Mouse (Mus musculus) spleen, adult 18-20 months (tissue): Measurements from ENCODE around the gene Acat2.
"Not testable (repeated sequence)": the region's sequence is repeated elsewhere in the genome, so short reads cannot be mapped to it uniquely, and the experiment has no call there.

ENCODE experiments used
- DNase-seq, 2 experiments: peaks; one replicate each; pipeline ENCODE4 v3.0.0; 2022; ENCODE audit warnings: mixed read lengths in 2 of 2

The Acat2 gene

DNA sequence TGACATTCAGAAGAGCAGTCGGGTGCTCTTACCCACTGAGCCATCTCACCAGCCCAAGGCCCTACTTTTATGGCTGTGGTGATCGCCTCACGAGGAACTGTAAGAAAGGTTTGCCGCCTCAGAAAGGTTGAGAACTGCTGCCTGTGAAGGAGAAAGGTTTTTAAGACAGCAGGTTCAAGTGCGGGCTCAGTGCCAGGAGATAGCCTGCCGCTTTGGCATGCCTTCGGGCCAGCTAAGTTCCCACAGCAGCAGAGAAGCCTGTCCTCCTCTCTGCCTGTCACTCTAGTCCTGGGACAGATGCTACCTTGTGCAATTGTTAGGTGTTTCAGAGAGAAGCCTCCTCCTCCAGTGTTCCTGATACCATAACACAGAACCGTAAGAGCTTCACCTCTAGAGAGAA, 3.9 kb downstream of the Acat2 start:
- no peak for DNase-seq

DNA sequence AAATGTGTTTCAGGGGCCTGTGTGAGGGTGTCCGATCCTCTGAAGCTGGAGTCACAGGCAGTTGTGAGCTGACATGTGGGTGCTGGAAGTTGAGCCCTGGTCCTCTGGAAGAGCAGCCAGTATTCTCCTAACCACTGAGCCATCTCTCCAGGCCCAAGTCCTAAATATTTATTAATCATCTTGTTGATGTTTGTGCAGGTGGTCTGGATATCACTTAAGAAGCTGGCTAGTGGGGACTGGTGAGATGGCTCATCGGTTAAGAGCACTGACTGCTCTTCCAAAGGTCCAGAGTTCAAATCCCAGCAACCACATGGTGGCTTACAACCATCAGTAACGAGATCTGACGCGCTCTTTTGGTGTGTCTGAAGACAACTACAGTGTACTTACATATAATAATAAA, 10.9 kb downstream of the Acat2 start:
- no peak for DNase-seq

DNA sequence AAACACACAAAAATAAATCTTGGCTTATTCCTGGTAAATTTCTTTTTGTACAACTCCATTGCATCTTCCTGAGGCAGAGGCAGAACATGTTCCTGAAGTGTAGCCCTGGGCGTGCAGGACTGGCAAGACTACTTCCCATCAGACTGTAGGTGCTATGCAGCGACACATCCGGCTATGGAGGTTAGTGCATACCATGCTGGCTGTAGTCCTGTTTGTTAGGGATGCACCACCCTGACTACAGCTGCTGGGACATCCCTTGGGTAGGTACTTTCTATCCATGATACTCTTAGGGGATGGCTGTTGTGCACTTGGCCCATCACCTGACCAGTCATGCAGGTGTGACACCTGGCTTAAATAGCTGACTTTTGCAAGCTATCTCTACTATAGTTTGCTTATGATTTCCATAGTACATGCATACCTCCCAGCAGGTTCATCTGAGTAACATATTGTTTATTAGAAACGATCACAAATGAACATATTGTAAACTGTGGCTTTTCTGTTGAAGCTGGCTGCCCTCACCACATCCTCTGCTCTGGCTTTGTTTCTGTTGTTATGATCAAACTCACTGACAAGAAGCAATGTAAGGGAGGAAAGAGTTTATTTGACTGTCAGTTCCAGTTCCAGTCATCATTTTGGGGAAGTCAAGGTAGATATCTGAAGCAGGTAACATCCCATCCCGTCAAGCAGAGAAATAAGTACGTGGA, 17.9 kb downstream of the Acat2 start:
- no peak for DNase-seq

DNA sequence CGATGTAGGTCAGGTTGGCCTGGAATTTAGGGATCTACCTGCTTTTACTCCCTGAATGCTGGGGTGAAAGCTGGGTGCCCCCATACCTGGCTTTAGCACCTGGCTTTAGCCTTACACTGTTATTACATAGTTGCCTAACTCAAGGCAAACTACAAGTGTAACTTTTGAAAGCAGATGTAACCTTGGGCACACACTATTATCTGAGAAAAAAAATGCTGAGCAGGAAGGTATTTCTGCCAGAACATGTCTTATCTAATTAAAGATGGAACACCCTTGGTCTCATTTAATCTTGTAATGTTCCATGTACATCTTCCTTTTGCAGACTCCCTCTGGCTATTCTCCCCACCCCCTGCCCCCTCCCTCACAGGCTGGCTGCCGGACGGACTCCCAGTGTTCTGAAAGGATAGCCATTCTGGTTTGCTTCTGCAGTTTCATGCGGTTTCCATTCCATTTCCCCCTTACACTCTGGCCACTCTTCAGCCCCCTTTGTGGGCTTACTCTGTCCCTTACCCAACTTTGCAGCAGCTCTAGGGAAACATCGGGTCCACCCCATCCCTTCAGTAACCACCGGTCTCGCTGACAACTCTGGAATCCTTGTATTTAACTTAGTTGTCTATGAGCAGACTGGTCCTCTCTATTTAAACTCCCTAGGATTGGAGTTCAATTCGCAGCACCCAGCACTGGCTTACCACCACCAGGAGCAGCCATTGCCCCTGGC, 18.8 kb downstream of the Acat2 start:
- DNase-seq, result no peak

- DNase-seq, result no peak
These were observed 20.3 kb downstream of the Acat2 start, which contains the start of gene Acat3 for GRCm38 (mm10) chr17:12940151-12940805. Gene Acat3 (minus strand): TSS chr17:12940600.

DNA sequence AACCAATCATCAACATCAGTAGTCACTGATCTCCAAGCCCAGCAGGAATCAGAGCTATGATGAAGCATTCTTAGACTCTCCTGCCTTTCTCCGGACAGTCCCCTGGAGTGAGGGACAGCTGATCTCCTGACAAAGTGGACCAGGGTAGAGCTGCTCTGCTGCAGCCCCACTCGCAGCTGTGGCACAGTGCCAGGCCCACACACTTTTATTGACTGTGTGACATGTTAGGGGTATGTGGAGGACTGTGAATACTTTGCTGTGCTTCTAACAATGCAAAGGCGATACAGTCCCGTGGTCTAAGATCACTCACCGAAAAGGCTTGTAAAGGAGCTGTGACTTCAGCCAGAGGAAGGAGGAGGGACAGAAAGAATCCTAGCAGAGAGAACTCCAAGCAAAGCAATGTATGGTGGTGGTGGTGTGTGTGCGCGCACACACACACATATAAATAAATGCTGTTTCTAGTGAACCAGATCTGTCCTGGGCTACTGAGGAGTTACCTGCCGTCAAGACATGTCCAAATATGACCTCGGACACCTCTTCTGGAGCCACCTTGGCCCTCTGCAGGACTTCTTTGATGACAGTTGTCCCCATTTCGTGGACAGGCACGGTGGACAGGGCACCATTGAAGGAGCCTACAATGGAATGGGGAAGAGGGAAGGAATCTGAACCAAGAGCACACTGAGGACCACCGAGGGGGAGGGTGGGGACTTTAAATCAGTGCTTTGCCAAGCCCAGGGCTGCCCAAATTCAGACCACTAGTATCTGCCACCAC, 21.0 kb downstream of the Acat2 start:
- DNase-seq, result not testable (repeated sequence)

DNA sequence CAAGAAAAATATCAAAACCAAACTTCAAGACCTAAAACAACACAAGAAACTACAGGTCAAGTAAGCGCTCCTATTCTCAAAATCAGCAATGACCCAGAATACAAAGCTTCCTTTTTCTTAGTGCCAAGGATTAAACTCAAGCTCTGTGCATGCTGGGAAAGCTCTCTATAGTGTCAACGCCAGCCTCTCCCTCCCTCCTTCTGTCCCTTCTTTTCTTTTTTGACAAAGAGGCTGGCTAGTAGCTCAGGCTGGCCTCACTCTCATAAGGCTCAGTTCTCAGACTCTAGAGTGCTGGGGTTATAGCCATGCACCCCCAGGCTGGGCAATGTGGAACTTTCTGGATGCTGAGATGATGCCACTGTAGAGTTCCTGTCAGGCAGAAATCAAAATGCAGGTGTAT, 22.5 kb downstream of the Acat2 start:
- no peak for DNase-seq

DNA sequence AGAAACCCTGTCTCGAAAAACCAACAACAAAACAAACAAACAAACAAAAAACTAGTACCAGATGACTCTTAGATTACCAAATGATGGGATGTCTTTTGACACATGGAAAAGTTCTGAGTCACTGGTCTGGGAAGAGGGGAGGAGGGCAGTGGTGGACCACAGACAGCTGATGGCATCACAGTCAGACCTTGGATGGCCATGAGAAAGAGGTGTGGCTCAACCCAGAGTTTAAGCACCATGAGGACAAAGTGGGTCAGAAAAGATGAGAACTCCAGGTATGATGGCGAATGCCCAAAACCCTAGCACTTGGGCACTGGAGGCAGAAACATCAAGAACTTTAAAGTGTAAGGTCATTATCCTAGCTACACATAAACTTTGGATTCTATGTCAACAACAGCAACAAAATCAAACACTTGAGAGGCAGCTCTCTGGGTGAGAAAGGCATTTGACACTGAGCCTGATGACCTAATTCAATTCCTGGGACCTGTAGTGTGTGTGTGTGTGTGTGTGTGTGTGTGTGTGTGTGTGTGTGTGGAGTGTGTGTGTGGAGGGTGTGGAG, 23.1 kb downstream of the Acat2 start:
- DNase-seq, result no peak

DNA sequence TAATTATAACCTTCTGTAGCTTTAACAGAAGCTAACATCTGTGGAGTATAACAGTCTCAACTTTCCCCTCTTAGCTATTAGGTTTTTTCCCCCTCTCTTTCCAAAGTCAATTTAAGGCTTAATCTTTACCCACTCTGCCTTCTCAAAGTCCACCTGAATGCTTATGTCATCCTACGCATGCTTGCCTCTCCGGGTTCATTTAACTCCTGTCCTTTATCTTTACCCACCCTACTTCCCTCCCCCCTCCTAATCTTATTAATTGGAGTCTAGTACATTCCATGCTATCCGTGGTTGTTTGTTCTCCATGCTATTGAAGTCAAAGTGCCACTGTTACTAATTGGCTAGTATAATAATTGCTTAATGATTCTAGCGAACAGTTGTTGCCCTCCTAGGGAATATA, 24.8 kb downstream of the Acat2 start:
- no peak for DNase-seq

DNA sequence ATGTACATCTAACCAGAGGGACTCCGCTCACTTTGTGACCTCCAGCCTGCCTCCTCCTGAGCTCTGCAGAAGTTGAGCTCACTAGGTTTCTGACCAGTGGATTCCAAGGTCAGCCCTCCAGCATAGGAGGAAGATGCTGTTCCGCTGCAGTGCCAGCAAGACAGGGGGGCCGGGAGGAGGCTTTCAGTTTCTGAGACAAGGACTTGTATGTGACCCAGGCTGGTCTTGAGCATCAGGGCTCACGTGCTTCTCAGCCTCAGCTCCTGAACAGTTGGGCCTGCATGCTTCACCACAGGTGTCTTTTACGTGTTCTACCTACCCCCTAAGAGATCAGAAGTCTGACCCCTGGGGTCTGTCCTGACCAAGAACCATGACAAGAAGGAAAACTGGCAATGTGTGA, 29.0 kb downstream of the Acat2 start:
- not testable (repeated sequence) for DNase-seq

DNA sequence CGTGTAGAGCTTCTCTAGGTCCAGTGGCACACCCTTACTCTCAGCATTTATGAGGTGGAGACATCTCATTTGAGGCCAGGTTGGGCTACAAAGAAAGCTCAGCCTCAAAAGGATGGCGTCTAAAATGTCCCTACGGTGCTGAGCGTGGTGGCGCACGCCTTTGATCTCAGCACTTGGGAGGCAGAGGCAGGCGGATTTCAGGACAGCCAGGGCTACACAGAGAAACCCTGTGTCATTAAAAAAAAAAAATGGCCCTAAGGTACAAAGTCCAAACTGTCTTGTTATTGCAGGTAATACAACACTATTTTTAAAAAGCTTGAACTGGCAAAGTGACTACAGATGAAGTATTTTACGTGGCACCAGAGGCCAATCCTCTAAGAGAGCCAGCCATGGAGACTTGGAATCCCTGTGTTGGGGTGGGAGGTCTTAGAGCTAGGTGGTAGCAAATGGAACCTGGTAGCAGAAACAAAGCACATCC, 34.8 kb downstream of the Acat2 start:
- no peak for DNase-seq

- no peak for DNase-seq
These were observed 35.5 kb downstream of the Acat2 start for GRCm38 (mm10) chr17:12925001-12925400.

DNA sequence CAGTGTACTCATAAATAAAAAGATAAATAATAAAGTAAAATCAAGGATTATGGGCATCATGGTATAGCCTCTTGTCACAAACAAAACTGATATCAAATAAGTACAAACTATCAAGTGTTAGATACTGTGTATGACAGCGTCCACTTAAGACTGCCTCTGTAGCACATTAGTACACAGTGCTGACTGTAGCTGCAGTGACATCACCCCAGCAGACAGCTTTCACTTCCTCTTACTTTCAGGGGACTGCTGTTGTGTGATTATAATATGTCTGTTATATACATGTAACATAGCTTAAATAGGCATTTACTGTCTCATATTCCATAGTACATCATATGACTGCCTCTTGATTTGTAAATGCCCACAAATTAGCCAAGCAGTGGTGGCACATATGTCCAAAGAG, 39.5 kb downstream of the Acat2 start:
- DNase-seq, result no peak

GRCm38 (mm10) chr17:12916588-12917380, 43.8 kb downstream of the Acat2 start:
- no peak for DNase-seq

- DNase-seq, result peak; percentile 95 to 98
These were observed 44.5 kb downstream of the Acat2 start, which contains the start of gene Mrpl18 for GRCm38 (mm10) chr17:12915881-12916583. Gene Mrpl18 (minus strand): TSS chr17:12916345.

DNA sequence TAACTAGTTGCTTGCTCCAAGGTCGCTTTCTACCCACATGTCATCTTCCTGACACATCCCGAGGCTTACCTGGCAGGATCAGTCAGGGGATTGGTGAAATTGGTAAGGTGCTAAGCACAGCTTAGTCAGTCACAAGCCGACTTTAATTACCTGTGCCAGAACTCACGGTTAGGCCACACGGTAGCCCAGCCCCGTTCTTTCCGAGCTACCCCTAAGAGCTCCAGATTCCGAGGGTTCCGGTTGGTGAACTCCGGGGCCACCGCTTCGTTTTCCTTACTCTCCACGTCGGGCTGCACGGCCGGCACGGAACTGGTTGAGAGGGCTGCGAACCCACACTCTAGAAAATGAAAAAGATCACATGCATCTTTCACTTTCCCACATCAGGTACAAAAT, 45.1 kb downstream of the Acat2 start, which contains the start of gene Tcp1:
TSS of gene Tcp1 (plus strand) at position 214 of the 393 bp plus-strand sequence.
- DNase-seq, result no peak

DNA sequence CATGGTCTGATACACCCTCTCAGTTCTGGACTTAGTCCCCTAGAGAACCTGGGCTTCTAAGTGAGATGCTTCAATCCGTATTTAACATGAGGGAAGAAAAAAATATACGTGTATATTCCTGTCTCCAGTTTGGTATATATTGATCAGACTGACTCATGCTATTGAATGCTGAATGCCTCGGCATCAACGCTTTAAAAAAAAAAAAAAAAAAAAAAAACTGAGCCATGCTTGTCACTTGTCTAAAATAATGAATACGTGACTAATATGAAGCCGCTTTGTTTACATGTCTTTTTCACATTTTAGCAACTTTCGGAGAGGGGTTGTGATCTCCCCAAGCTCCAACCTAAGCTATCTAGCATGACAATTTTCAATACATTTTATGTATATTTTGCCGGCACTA, 50.2 kb downstream of the Acat2 start:
- DNase-seq, result no peak

DNA sequence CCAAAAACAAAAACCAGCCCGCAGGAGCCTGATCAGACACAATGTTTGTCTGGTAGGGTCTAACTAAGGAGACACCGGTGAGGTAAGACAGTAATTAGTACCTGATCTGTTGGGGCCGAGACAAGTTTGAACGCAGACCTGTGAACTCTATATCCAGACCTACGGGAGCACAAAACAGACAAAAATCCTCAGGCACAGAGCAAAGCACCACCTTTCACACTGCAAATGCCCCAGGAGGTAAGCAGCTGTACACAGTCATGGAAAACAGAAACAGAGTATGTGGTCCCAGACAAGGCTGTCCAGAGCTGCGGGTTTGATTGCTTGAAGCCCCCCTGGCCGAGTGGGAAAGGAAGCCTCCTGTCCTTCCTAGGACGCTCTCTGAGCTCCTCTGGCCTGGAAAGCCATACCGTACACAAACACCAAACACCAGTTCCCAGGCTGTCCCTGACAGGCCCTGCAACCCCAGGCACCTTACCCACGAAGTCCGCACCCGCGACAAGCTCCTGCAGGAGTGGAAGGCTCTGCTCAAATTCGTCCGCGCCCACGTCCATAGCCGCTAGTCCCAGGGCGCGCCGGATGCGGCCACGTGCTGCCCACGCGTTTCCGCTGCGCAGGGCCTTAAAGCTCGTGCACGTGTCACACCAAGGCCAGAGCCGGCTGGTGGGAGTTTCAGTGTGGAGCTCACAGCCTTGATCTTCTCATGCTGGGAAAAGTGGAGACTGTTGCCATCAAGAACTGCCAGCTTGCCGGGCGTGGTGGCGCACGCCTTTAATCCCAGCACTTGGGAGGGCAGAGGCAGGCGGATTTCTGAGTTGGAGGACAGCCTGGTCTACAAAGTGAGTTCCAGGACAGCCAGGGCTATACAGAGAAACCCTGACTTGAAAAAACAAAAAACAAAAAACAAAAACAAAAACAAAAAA, 50.9 kb downstream of the Acat2 start, which contains the start of gene Pnldc1:
TSS of gene Pnldc1 (minus strand) at position 870 of the 920 bp plus-strand sequence.
- no peak for DNase-seq

DNA sequence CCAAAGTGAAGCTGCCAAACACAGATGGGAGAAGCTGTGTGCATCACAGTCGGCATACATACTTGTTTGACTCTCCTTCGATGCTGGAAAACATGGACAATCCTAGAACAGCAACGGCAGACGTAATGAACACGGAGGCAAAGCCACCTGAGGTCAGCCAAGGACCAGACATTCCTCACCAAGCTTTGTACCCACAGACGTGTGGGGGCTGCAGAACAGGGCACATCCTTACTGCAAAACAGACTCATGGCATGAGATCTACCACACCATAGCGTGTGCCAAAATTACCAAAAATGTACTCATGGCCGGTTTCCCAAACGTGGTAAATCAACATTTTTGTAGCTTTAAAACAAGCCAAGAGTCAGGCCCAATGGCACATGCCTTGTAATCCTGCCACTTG, 54.1 kb downstream of the Acat2 start:
- no peak for DNase-seq

DNA sequence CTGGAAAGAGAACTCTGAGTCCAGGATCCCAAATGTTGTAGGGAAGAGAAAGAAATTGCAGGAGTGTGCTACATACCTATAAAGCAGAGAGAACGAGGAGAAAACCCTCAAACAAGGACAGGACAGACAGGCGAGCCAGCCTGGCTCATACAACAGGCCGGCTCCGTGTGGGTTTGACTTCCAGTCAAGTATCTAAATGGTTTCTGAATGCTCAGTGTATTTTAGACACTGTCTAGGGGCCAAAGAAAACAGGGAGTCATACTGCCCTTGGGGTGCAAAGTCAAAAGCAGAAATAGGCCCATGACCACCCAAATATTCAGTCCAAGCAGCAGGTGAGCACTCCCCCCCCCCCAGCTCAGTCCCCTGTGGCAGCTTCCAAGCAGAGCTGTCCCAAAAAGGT, 54.7 kb downstream of the Acat2 start:
- no peak for DNase-seq
